Mouse (Mus musculus): Measurements from ENCODE around the gene Hcfc1. TPM values are rescaled to one million over a fixed set of nuclear protein-coding genes. Genes with fewer than 3 reads are reported as not detected.

The Hcfc1 gene
- polyA plus RNA-seq (2015; fragmentation: Nextera tagmentation; extraction: Ambion mirVana), result 59.4 and 68.9 TPM in 2 replicates

GRCm38 (mm10) chrX:73966248-73967176 is at the start of gene Hcfc1:
TSS of gene Hcfc1 (minus strand) at chrX:73966357.
- H3K9ac ChIP-seq, result peak within 1 kb of the TSS; percentile 75
- no peaks in the 10 kb centered on the region for H3K36me3 ChIP-seq (ENCODE audit: poor library complexity, severe bottlenecking)
- H3K27ac ChIP-seq, result peak within 1 kb of the TSS; percentile 98
- peaks cover 34% of the 10 kb centered on the region for H3K4me1 ChIP-seq
- peak within 1 kb of the TSS; percentile 77 for H3K4me3 ChIP-seq
- H3K9me3 ChIP-seq (replicated peaks), result no peaks in the 10 kb centered on the region
- peak within 1 kb of the TSS; percentile 81 for H3K4me2 ChIP-seq
- 17% methylated on average over 58 of the region's 58 CpGs for WGBS
- H3K27me3 ChIP-seq, result no peaks in the 10 kb centered on the region
- ATAC-seq, result peak; percentile 80

- H3K36me3 ChIP-seq (ENCODE audit: poor library complexity, severe bottlenecking), result peaks cover 23% of the 10 kb centered on the region
- H3K4me2 ChIP-seq, result no peak overlapping the region
- no peak overlapping the region for H3K9ac ChIP-seq
- no peak for ATAC-seq
- no peak overlapping the region for H3K27ac ChIP-seq
- no peaks in the 10 kb centered on the region for H3K4me1 ChIP-seq
- no peaks in the 10 kb centered on the region for H3K9me3 ChIP-seq (replicated peaks)
- H3K4me3 ChIP-seq, result no peak overlapping the region
- 92% methylated on average over 1 of the region's 1 CpGs for WGBS
- H3K27me3 ChIP-seq, result no peaks in the 10 kb centered on the region
These were observed 48.4 kb upstream of the Hcfc1 start for GRCm38 (mm10) chrX:74014597-74014996.

GRCm38 (mm10) chrX:74008063-74008462 is 41.9 kb upstream of the Hcfc1 start:
- no peak for ATAC-seq
- H3K36me3 ChIP-seq (ENCODE audit: poor library complexity, severe bottlenecking), result no peaks in the 10 kb centered on the region

DNA sequence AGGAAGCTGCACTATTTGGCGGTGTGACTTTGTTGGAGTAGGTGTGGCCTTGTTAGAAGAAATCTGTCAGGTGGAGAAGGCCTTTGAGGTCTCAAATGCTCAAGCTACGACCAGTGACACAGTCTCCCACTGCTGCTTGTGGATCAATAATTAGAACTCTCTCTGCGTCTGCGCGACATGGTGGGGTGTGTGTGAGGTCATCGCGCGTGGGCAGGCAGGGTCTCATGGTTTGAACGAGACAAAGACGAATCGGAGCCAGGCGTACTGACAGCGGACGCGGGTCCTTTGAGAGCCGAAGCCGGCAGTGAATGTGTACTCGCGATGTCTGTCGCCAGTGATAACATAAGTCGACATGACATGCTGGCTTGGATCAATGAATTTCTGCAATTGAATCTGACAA is 40.2 kb upstream of the Hcfc1 start:
- no peak for ATAC-seq
- Histone ChIP-seq H3K27me3 (no peaks in the 10 kb centered on the region), H3K4me3 (no peak overlapping the region), H3K9ac (no peak overlapping the region), H3K36me3 (ENCODE audit: poor library complexity, severe bottlenecking) (no peaks in the 10 kb centered on the region), H3K9me3 (replicated peaks) (no peaks in the 10 kb centered on the region), H3K4me1 (no peaks in the 10 kb centered on the region), H3K4me2 (no peak overlapping the region), H3K27ac (no peak overlapping the region)
- WGBS, result 88% methylated on average over 21 of the region's 21 CpGs

More at GRCm38 (mm10) chrX:74008063-74008462, 41.9 kb upstream of the Hcfc1 start:
- no peak overlapping the region for H3K27ac ChIP-seq
- no peaks in the 10 kb centered on the region for H3K4me1 ChIP-seq
- H3K9me3 ChIP-seq (replicated peaks), result no peaks in the 10 kb centered on the region
- no peaks in the 10 kb centered on the region for H3K27me3 ChIP-seq
- H3K4me3 ChIP-seq, result no peak overlapping the region
- no peak overlapping the region for H3K9ac ChIP-seq
- 24% methylated on average over 8 of the region's 8 CpGs for WGBS
- no peak overlapping the region for H3K4me2 ChIP-seq

DNA sequence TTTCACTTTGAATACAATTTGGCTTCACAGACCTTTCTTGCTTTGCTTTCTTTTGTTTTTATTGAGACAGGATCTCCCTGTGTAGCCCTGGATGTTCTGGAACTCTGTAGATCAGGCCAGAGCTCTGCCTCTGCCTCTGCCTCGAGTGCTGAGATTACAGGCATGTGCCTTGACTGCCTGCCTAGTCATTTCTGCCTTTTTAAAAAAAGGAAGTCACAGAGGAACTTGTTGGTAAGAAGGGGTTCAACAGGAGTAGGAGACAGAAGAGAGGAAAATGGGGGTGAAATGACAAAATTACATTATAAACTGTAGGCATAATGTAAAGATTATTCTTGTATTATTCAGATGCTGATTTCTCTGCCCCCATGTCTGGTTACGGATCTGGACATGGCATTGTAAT is 37.5 kb upstream of the Hcfc1 start:
- no peaks in the 10 kb centered on the region for H3K9me3 ChIP-seq (replicated peaks)
- no peak overlapping the region for H3K4me2 ChIP-seq
- ATAC-seq, result no peak
- H3K4me3 ChIP-seq, result no peak overlapping the region
- H3K36me3 ChIP-seq (ENCODE audit: poor library complexity, severe bottlenecking), result no peaks in the 10 kb centered on the region
- H3K9ac ChIP-seq, result no peak overlapping the region
- H3K27ac ChIP-seq, result no peak overlapping the region
- H3K27me3 ChIP-seq, result no peaks in the 10 kb centered on the region
- WGBS, result 77% methylated on average over 2 of the region's 2 CpGs
- H3K4me1 ChIP-seq, result 0 out of 2 replicates have a peak, but pooled peaks cover 5% of the 10 kb centered on the region

DNA sequence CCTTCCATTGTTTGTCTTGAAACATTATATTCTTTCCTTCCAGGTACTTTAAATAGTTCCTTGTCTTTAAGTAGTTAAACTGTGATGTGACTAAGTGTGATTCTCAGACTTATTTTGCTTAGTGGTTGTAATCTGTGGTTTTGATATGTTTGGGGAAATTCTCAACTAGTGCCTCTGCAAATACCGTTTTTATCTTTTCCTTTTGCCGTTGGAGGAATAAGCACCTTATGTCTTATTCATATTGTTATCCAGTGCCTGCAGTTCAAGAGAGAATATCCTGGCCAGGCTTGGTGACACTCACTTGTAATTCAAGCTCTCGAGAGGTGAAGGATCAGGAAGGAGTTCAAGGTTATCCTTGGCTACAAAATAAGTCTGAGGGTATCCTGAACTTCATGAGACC is 34.9 kb upstream of the Hcfc1 start:
- no peaks in the 10 kb centered on the region for H3K9me3 ChIP-seq (replicated peaks)
- no peaks in the 10 kb centered on the region for H3K27me3 ChIP-seq
- no peak overlapping the region for H3K4me3 ChIP-seq
- no peak overlapping the region for H3K27ac ChIP-seq
- 88% methylated on average over 3 of the region's 3 CpGs for WGBS
- H3K9ac ChIP-seq, result no peak overlapping the region
- no peak for ATAC-seq
- no peaks in the 10 kb centered on the region for H3K36me3 ChIP-seq (ENCODE audit: poor library complexity, severe bottlenecking)
- 0 out of 2 replicates have a peak, but pooled peaks cover 5% of the 10 kb centered on the region for H3K4me1 ChIP-seq
- H3K4me2 ChIP-seq, result no peak overlapping the region

DNA sequence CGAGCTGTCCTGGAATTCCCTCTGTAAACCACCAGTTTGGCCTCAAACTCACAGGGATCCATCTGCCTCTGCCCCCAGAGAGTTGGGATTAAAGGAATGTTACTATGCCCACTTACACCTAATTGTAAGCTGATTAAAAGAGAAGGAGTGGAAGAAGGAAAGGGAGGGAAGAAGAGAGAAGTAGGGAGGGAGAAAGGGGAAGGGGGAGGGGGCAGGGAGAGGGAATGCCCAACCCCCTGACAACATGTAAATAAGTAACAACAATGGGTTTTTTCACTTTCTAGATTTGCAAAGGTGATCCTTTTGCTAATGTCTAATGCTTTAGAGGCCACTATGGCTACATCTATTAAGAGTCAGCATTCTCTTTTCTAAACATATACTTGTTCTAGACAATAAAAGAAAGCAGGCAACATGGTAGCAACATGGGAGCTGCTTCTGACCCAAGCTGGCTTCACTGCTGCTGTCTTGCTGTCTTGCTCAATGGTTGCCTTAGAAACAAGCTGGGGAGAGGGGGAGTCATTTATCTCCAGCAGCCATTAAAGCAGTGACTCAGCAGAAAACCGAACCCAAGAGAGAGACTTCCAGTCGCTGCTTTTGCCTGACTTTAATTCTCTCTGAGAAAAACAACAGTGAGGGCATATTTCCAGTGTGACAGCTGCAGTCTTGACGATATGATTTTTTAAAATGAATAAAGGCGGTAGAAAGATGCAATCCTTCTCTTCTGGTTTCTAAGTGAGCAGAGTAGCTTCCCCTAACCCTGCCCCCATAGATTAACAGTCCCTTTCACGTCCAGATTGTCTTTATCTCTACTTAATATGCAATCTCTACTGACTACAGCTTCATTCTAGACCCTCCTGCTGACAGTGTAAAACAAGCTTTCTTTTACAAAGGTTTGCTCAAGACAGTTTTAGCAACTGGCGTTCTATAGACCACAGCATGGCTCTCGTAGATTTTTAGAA is 33.0 kb upstream of the Hcfc1 start:
- H3K27me3 ChIP-seq, result no peaks in the 10 kb centered on the region
- WGBS, result 20% methylated on average over 8 of the region's 8 CpGs
- H3K4me1 ChIP-seq, result 0 out of 2 replicates have a peak, but pooled peaks cover 5% of the 10 kb centered on the region
- H3K9me3 ChIP-seq (replicated peaks), result no peaks in the 10 kb centered on the region
- H3K27ac ChIP-seq, result peak overlapping the region; percentile 54; the same call in 1 of the 2 replicates
- H3K4me3 ChIP-seq, result no peak overlapping the region
- H3K9ac ChIP-seq, result no peak overlapping the region
- no peaks in the 10 kb centered on the region for H3K36me3 ChIP-seq (ENCODE audit: poor library complexity, severe bottlenecking)
- ATAC-seq, result peak; percentile 85
- H3K4me2 ChIP-seq, result peak overlapping the region; percentile 28

DNA sequence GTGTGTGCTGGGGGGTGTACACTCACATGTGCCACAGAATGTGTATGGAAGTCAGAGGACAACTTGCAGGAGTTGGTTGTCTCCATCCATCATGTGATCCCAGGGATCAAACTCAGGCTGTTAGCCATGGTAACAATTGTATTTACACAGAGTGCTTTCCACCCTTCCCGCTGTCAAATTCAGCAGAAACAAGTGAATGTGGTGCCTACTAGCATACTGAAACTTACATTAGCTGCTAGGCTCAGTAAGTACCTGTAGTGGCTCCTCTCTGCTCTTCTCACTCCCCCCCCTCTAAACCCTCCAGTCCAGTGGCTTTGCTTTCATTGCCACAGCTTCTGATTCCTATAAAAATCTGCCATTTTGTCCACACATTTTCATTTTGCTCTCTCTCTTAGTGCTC is 11.6 kb upstream of the Hcfc1 start:
- Histone ChIP-seq H3K9ac (no peak overlapping the region), H3K36me3 (ENCODE audit: poor library complexity, severe bottlenecking) (no peaks in the 10 kb centered on the region), H3K4me3 (no peak overlapping the region), H3K27ac (no peak overlapping the region), H3K4me1 (no peaks in the 10 kb centered on the region), H3K4me2 (no peak overlapping the region), H3K27me3 (no peaks in the 10 kb centered on the region), H3K9me3 (replicated peaks) (no peaks in the 10 kb centered on the region)
- 56% methylated on average over 1 of the region's 1 CpGs for WGBS
- no peak for ATAC-seq

DNA sequence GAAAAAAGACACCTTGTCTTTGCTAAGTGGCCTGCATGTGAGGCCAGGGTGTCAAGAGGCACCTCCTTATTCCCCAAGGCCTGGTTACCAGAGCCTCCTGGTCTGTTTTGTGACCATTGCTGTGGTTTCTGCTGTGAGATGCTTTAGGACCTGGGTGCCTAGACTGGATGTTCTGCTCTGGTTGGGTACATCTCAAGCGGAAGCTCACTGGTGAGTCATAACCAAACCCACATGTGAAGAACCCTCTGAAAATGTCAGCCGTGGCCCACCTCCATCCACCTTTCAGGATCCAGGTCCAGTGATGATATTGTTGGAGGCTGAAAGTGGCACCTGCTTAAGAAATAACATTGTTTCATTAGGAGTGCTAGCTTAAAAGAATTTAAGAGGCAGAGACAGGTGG is 10.1 kb upstream of the Hcfc1 start:
- 93% methylated on average over 2 of the region's 2 CpGs for WGBS
- H3K4me2 ChIP-seq, result no peak overlapping the region
- H3K27ac ChIP-seq, result no peak overlapping the region
- no peaks in the 10 kb centered on the region for H3K4me1 ChIP-seq
- ATAC-seq, result no peak
- no peaks in the 10 kb centered on the region for H3K9me3 ChIP-seq (replicated peaks)
- H3K27me3 ChIP-seq, result no peaks in the 10 kb centered on the region
- no peak overlapping the region for H3K9ac ChIP-seq
- no peak overlapping the region for H3K4me3 ChIP-seq
- no peaks in the 10 kb centered on the region for H3K36me3 ChIP-seq (ENCODE audit: poor library complexity, severe bottlenecking)

GRCm38 (mm10) chrX:73972774-73973173 is 6.6 kb upstream of the Hcfc1 start:
- Histone ChIP-seq H3K4me3 (no peak overlapping the region), H3K27me3 (no peaks in the 10 kb centered on the region), H3K4me2 (no peak overlapping the region), H3K9me3 (replicated peaks) (no peaks in the 10 kb centered on the region), H3K9ac (no peak overlapping the region), H3K27ac (no peak overlapping the region), H3K4me1 (0 out of 2 replicates have a peak, but pooled peaks cover 4% of the 10 kb centered on the region), H3K36me3 (ENCODE audit: poor library complexity, severe bottlenecking) (no peaks in the 10 kb centered on the region)
- no peak for ATAC-seq
- 78% methylated on average over 4 of the region's 4 CpGs for WGBS

- Histone ChIP-seq H3K27ac (no peak overlapping the region), H3K4me2 (no peak overlapping the region), H3K9me3 (replicated peaks) (no peaks in the 10 kb centered on the region), H3K4me1 (0 out of 2 replicates have a peak, but pooled peaks cover 4% of the 10 kb centered on the region), H3K4me3 (no peak overlapping the region), H3K36me3 (ENCODE audit: poor library complexity, severe bottlenecking) (no peaks in the 10 kb centered on the region), H3K9ac (no peak overlapping the region), H3K27me3 (no peaks in the 10 kb centered on the region)
- ATAC-seq, result no peak
These were observed 4.6 kb upstream of the Hcfc1 start for GRCm38 (mm10) chrX:73970781-73971180.

- Histone ChIP-seq H3K4me2 (no peak overlapping the region), H3K27me3 (no peaks in the 10 kb centered on the region), H3K4me1 (peaks cover 4% of the 10 kb centered on the region), H3K9ac (no peak overlapping the region), H3K27ac (no peak overlapping the region), H3K9me3 (replicated peaks) (no peaks in the 10 kb centered on the region), H3K4me3 (no peak overlapping the region), H3K36me3 (ENCODE audit: poor library complexity, severe bottlenecking) (no peaks in the 10 kb centered on the region)
- no peak for ATAC-seq
- WGBS, result 94% methylated on average over 2 of the region's 2 CpGs
These were observed 3.6 kb upstream of the Hcfc1 start for GRCm38 (mm10) chrX:73969729-73970128.

Measured in forebrain, embryonic 13.5 days (tissue).